Mouse (Mus musculus): Measurements from ENCODE around the gene Mef2b. TPM values are rescaled to one million over a fixed set of nuclear protein-coding genes. Genes with fewer than 3 reads are reported as not detected.
A peak's percentile ranks its signal among the peaks of the same experiment; 100 is the strongest.

The Mef2b gene
- total RNA-seq, 2 experiments from 2014 or later = 0.61 to 0.64 TPM

DNA sequence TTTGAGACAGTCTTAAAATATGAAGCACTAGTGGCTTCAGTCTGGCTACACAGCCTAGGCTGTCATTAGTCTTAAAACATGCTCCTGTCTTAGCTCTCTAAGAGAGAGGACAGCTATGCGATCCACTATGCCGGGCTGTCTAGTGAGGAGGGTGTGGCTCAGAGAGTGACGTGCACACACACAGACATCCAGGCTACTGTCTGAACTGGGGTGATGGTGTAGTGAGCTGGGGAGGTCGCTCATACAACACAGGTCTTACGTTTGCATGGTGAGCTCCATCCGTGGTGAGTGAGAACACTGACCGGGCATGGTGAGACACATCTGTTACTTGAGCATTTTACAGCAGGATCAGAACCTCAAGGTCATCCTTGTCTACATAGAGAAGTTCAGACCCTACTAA, 31.7 kb downstream of the Mef2b start:
- DNase-seq (ENCODE audit: low spot score in 2 of 2) = no peak
- intact Hi-C loops (cut with DNase I) = no loop called here

DNA sequence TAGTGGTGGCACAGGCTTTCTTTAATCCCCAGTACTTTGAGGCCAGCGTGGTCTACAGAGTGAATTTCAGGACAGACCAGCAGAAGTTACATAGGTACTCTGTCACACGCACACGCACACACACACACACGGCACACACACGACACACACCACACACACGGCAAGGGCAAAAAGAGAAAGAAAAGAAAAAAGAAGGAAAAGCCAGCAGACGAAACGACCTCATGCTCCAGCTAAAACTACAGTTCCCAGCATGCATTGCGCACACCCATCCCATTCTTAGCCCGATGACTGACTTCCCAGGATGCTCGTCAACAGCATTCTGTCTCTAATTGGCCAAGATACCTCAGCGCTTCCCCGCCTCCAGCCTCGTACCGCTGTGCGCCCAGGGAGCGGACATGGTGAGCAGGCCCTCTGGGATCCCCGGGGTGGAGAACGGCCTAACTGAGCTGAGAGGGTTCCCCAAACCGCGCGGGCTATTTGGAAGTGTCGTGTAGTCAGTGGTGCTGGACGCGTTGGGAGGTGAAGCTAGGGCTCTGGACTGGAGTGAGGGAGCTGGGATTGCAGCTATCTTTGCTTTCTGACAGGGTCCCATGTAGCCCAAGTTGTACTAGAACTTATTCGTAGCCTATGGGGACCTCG, 32.7 kb downstream of the Mef2b start, which contains the start of gene Tmem161a:
Gene Tmem161a, plus strand, starts transcription at position 314 of the 639 bp plus-strand sequence.
- intact Hi-C loops (cut with DNase I) = no loop called here
- peak; percentile 89 to 91 for DNase-seq (ENCODE audit: low spot score in 2 of 2)

DNA sequence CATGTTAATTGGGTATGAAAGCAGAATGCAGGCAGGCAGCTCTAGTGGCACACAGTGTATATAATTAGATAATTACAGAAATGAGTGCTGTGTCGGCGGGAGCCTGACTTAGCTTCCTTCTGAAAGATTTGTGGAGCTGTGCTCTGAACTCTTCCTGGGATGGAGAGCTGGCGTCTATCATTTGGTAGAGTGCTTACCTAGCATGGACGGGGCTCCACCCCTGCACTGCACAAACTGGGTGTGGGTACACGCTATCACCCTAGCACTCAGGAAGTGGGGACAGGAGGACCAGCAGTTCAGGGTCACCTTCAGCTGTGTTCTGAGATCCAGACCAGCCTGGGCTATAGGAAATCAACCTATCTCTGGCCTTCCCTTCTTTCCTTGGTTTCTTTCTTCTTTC, 33.8 kb downstream of the Mef2b start:
- intact Hi-C loops (cut with DNase I) = no loop called here
- no peak for DNase-seq (ENCODE audit: low spot score in 2 of 2)

DNA sequence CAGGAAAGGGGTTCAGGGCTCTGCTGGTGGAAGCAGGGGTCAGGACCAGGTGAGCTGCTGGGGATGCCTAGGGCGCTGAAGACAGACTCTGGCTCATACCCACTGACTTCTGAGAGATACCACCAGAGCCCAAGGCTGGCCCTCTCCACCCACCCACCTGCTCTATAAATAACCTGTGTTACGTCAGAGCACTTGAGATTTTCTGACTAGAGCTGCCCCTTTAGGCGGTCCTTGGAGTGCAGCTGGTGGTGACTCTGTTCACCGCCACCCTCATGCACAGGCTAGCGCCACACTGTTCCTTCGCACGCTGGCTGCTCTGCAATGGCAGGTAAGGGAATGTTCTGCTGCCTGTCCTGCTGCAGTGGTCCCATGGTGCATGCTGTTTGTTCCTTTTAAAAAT, 34.6 kb downstream of the Mef2b start:
- intact Hi-C loops (cut with DNase I) = no loop called here
- DNase-seq (ENCODE audit: low spot score in 2 of 2) = no peak

DNA sequence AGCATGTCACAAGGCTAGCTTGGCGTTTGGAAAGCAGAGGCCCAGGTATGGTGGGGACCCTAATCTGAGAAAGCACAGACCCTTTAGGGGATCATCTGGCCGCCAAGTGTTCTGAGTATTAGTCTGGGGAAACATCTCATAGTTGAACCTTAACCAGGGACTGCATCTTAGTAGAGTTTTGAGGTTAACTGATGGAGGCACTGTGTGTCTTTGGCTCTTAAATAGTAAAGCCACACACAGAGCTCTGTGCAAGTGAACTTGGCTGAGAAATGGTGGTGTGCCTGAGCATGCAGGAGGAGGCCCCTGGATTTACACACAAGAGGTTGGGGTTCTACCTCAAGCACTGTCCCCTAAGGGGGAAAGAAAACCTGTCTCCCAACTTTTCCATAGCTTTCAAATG, 38.7 kb downstream of the Mef2b start:
- DNase-seq (ENCODE audit: low spot score in 2 of 2) = no peak
- intact Hi-C loops (cut with DNase I) = no loop called here

DNA sequence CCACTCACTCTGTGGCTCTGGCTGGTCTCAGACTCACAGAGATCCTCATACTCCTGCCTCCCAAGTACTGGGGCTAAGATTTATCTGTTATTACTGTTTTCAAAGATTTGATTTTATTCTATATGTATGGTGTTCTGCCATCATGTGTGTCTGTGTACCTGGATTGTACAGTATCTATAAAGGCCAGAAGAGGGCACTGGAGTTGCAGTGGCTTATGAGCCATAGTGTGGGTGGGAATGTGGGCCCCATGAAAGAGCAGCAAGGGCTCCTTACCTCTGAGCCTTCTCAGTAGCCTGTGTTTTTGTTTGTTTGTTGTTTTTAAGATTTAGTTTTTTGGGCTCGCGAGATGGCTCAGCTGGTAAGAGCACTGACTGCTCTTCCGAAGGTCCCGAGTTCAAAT, 39.6 kb downstream of the Mef2b start:
- DNase-seq (ENCODE audit: low spot score in 2 of 2) = no peak
- intact Hi-C loops (cut with DNase I) = no loop called here

DNA sequence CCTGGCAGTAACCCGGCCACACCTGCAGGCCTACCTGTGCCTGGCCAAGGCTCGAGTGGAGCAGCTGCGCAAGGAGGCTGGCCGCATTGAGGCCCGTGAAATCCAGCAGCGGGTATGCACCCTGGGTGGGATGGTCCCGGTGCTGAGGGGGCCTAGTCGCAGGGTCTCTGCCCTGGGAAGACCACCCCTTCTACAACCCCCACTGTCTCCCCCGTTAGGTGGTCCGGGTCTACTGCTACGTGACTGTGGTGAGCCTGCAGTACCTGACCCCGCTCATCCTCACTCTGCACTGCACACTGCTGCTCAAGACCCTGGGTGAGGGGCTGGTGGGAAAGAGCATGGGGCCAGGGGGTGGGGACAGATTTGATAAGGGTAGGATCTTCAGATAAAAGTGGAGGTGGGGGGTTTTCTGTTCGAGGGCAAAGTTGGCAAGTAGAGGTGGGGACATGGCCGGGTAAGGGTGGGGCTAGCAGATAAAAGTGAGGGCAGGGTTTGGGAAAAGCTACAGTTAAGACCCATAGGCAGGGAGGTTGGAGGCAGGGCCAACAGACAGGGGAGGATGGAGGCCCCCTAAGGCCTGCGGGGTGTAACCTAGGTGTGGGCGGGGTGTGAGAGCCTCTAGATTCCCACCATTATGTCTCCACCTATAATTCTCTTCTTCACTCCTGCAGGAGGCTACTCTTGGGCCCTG, 41.8 kb downstream of the Mef2b start:
- intact Hi-C loops (cut with DNase I) = no loop called here
- DNase-seq (ENCODE audit: low spot score in 2 of 2) = no peak

DNA sequence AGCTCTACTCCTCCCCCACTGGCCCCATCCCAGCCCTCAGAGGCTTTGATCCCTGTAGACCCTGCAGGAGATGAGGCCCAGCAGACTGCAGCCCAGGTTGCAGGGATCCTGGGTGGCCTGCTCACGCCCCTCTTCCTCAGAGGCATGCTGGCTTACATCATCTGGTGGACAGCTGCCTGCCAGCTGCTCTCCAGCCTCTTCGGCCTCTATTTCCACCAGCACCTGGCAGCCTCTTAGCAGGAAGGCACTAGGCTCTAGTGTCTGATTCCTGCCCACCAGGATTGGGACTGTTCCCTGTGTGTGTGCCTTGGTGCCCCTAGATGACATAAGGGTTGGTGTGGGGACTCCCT, 42.4 kb downstream of the Mef2b start:
- no peak for DNase-seq (ENCODE audit: low spot score in 2 of 2)
- intact Hi-C loops (cut with DNase I) = no loop called here

DNA sequence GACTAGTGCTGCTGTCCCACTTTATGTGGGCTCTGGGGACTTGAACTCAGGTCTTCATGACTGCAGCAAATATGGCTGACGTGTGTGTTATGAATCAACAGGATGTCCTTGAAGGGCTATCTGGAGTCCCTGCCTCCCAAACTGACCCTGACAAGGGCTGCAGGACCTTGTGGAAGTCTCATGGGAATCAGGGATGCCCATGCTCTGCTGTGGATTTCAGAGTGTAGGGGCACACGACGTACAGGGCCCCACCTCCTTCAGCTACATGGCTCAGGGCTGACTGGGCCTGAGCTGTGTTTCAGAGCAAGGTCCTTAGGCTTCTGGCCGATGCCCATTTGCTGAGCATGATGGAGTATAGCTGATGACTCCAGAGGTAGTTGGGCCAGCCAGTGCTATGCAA, 43.7 kb downstream of the Mef2b start:
- intact Hi-C loops (cut with DNase I) = no loop called here
- DNase-seq (ENCODE audit: low spot score in 2 of 2) = no peak

DNA sequence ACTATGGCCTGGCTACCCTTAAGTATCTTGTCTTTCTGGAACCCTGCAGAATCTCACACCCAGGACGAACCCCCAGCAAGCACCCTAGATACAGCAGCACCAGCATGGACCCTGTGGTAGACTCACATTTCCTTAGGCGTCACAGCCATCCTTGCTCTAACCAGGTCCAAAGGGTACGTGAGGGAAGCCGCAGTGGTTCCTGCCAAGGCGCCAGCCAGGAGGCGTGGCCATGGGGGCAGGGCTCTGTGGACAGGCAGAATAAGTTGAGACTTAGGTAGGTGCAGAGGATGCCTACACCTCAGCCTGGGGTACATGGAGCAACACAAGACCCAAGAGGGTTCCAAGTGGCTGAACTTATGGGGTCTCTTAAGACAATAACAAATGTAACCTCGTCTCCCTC, 49.2 kb downstream of the Mef2b start:
- intact Hi-C loops (cut with DNase I) = no loop called here
- DNase-seq (ENCODE audit: low spot score in 2 of 2) = no peak

DNA sequence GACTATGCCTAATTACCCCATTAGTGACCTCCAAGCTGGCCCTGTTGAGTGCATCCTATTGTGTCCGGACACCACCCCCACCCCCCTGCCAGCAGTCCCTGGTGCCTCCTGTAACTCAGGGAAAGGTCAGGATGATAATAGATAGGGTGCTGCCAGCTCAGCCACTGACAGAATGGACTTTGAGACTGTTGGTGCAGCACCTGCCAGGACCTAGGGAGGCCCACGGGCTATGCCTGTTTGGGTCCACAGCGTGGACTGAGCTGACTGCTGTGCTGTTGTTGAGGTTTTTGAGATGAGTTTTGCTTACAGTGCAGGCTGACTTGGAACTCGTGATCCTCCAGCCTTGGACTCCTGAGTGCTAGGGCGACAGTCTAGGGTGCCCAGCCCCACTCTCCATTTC, 53.7 kb downstream of the Mef2b start:
- no peak for DNase-seq (ENCODE audit: low spot score in 2 of 2)
- intact Hi-C loops (cut with DNase I) = loop anchor here (5.0 kb wide), 1 partner anchor 39 kb away; the partner anchor contains the start of genes Armc6 and Sugp2

DNA sequence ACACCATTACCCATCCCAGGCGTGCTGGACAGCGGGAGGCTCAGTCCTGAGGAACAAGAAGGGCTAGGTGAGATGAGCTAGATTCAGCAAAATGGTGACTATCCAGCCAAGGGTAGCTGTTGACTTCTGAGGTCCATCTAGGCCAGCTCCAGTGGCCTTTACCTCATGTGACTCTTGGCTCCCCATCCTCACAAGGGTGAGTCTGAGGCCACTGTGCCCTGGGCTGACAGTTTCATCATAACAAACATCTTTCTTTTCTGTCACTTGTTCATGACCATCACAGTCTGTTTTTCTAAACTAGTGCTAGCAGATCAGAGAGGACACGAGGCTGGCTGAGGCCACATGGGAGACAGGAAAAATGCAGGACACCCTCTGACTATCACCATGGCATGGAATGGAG, 54.7 kb downstream of the Mef2b start:
- intact Hi-C loops (cut with DNase I) = loop anchor here (5.0 kb wide), 1 partner anchor 38 kb away; the partner anchor contains the start of genes Armc6 and Sugp2
- DNase-seq (ENCODE audit: low spot score in 2 of 2) = no peak

DNA sequence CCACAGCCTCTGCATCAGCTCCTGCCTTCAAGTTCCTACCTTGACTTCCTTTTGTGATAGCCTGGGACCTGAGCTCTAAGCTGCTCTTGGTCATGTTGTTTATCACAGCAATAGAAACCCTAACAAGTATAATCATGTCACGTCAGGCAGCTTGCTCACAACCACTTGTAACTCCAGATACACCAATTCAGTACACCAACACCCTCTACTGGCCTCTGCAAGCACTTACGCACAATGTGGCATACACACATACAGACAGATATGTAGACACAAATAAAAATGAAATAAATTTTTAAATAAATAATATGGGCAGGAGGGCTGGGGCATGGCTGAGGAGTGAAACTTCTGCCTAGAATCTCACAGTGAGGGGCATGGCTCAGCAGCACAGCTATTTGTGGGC, 56.3 kb downstream of the Mef2b start:
- no peak for DNase-seq (ENCODE audit: low spot score in 2 of 2)
- intact Hi-C loops (cut with DNase I) = no loop called here

DNA sequence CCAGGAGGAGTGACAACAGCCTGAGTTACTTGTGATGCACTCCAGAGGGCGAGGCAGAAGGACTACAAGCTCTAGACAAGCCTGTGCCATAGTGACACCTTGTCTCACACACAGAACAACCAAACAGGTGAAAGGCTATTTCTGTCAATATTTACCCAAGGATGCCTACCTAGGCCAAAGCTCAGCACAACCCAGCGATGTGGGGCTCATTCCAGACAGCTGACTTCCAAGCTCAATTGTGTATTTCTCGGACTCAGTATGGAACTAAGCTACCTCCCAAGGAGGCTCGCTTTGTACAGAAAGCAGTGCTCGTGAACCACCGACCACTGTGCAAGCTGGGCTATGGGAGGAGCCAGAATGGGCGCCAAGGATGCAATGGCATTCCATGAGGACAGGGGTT, 58.1 kb downstream of the Mef2b start:
- no peak for DNase-seq (ENCODE audit: low spot score in 2 of 2)
- intact Hi-C loops (cut with DNase I) = no loop called here

DNA sequence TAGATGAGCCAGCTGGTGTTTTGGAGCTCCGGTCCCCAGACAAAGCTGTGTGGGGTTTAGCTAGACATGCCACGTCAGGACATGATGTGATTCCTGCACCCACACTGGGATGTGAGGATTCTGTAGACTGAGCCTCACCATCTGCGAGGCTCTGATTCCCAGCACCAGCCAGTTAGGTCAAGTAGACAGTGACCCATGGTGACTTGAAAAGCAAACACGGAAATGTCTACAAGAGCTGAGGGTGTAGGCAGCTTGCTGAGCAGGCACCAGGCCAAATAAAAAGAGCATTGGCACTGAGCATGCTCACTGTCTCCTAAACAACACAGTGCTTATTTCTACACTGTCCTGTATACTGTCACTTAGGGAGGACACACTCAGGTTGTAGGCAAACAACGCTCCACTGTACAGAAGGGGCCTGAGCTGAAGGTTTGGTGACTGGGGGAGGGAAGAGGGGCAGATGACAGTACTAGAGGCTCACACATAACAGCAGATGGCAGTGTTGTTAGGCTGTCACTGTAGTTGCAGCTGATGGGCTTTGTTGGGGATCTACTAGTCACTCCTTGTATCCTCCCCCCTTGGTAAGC, 60.7 kb downstream of the Mef2b start:
- intact Hi-C loops (cut with DNase I) = no loop called here

DNA sequence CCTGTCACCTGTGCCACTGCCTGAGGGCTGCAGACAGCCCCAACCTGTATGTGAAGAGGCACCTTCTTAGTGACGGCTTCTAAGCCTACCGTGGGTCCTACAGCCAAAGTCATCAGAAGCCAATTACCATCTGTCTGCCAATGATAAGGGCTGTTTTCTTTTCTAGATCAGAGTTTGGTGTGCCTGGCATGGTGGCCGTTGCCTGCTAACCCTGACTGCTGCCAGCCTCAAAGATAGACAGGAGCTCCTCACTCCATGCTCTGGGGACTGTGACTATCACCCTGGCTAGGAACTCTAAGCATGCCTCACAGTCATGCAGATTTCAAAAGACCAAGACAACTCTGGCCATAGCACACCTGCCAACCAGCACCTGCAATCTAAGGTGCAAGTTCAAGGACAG, 61.9 kb downstream of the Mef2b start:
- intact Hi-C loops (cut with DNase I) = no loop called here
- no peak for DNase-seq (ENCODE audit: low spot score in 2 of 2)

More for the DNA sequence above, 60.7 kb downstream of the Mef2b start:
- DNase-seq (ENCODE audit: low spot score in 2 of 2) = peak; percentile 43 to 53

DNA sequence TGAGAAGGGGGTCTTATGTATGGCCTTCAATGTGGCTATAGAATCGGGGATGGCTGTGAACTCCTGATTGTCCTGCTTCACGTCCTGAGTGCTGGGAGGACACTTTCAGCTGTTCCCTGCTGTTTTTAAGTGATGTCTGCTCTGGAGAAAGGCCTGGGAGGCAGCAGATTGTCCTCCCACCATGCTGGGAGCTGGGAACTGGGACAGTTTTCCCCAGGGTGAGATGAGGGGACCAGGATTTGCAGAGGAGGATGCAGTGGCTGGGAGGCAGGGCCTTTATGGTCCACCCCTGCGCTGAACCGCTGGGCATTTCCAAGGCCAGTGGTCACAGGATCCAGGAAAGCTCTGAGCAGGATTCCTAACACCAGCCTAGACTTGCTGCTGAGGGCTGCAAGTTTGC, 63.6 kb downstream of the Mef2b start:
- DNase-seq (ENCODE audit: low spot score in 2 of 2) = peak in 1 of 2 experiments; percentile 45
- intact Hi-C loops (cut with DNase I) = no loop called here

DNA sequence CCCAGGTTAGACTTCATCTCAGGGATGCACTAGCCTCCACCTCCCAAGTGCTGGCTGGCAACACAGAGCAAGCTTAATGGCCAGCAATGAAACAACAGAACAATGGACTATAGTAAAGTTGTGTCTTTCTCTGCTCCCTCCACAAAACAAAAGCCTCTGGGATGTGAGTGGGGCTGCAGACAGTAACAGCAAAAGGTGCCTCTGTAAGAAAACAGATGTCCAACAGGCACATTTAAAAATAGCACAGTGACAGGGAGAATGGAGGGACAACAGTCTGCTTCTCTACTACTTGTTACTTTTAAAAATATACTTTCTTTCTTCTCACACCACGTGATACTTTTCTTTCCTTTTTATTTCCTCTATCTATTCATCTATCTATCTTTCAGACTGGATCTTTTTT, 65.2 kb downstream of the Mef2b start:
- DNase-seq (ENCODE audit: low spot score in 2 of 2) = no peak
- intact Hi-C loops (cut with DNase I) = no loop called here

DNA sequence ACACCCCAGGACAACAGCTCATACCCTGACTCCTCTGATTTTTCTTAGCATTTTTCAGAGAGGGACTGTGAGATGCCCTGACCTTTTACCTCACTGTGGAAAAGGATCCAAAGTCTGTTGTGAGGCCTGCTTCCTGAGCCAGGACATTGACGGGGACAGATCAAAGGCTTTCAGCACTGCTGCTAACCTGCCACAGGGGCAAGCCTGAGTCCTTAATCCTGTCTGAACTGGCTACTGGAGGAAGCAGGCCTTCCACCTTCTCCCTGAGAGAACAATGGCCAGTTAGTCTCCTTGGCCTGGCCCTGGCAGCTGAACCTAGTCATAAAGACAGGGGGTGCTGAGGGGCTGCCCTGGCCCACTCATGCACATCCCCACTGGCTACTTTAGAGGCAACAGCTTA, 68.6 kb downstream of the Mef2b start:
- no peak for DNase-seq (ENCODE audit: low spot score in 2 of 2)

DNA sequence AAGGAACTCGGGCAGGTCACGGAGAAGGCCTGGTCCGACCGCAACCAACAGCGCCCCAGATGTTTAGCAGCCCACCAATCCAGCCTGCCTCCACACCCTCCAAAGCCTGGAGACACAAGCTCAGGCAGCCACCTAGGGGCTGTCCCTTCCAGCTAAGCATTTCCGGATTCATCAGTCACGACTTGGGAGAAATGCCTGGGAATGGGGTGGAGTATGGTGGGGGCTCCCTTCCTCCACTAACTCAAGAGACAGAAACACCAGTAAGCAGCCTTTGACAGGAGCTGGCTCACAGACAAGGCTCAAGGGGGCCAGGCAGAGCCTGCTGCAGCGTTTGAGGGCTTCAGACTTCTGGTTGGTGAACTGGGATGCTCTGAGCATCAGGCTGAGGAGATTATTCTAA, 71.0 kb downstream of the Mef2b start:
- intact Hi-C loops (cut with DNase I) = no loop called here
- peak; percentile 42 to 54 for DNase-seq (ENCODE audit: low spot score in 2 of 2)

More for the DNA sequence above, 68.6 kb downstream of the Mef2b start:
- intact Hi-C loops (cut with DNase I) = no loop called here

DNA sequence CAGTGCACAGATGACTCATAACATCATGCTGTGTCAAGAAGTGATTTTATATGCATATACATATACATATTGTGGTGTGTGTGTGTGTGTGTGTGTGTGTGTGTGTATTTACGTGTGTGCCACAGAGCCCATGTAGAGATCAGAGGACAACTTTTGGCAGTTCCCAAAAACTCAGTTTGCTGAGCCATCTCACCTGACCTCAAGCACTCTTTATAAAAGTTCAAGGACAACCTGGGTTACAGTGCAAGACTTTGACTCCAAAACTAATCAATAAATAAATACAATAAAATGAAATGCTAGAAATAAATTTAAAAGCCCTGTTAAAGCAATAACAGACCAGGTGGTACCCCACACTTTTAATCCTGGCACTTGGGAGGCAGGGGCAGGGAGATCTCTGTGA, 71.8 kb downstream of the Mef2b start:
- no peak for DNase-seq (ENCODE audit: low spot score in 2 of 2)

More for the DNA sequence above, 71.8 kb downstream of the Mef2b start:
- intact Hi-C loops (cut with DNase I) = no loop called here
